Mouse (Mus musculus) ES-Bruce4 (cell line): Measurements from ENCODE around the gene Hist1h4i. TPM values are rescaled to one million over a fixed set of nuclear protein-coding genes. Genes with fewer than 3 reads are reported as not detected.
A peak's percentile ranks its signal among the peaks of the same experiment; 100 is the strongest.

Source experiments
- H3K27ac ChIP-seq: 2 replicates; pipeline ENCODE4 v1.5.1; 2012; ENCODE audit warnings: low read length, inconsistent platforms; ENCODE audit not compliant: insufficient read depth
- H3K27me3 ChIP-seq: 2 replicates; pipeline ENCODE4 v1.6.1; 2012; ENCODE audit warnings: mild to moderate bottlenecking, low read length, inconsistent platforms; ENCODE audit not compliant: control insufficient read depth, poor library complexity, insufficient read depth, severe bottlenecking
- H3K36me3 ChIP-seq: 2 replicates; pipeline ENCODE4 v1.6.1; 2012; ENCODE audit warnings: inconsistent platforms, mild to moderate bottlenecking, low read length, moderate library complexity; ENCODE audit not compliant: control insufficient read depth, poor library complexity, insufficient read depth, severe bottlenecking
- H3K4me1 ChIP-seq: one replicate; pipeline ENCODE4 v1.8.1; 2011; ENCODE audit warnings: low read length; ENCODE audit not compliant: control insufficient read depth, insufficient read depth
- H3K4me3 ChIP-seq: 2 replicates; pipeline ENCODE4 v1.5.1; 2011; ENCODE audit warnings: low read depth, mild to moderate bottlenecking, low read length
- H3K9ac ChIP-seq: 2 replicates; pipeline ENCODE4 v1.6.1; 2012; ENCODE audit warnings: low read depth, mild to moderate bottlenecking, inconsistent platforms; ENCODE audit not compliant: poor library complexity, severe bottlenecking
- H3K9me3 ChIP-seq: replicated peaks from 2 replicates; pipeline ENCODE4 v1.6.1; 2012; ENCODE audit warnings: mild to moderate bottlenecking, low read length, inconsistent platforms; ENCODE audit not compliant: control insufficient read depth, poor library complexity, insufficient read depth, severe bottlenecking
- CTCF ChIP-seq: IDR thresholded peaks from one replicate; pipeline ENCODE4 v1.8.1; 2011; ENCODE audit warnings: low read depth, low read length
- EP300 ChIP-seq: IDR thresholded peaks from 2 replicates; pipeline ENCODE4 v1.6.1; 2011; ENCODE audit warnings: low read depth, low read length; ENCODE audit not compliant: insufficient read depth
- POLR2A ChIP-seq: IDR thresholded peaks from one replicate; pipeline ENCODE4 v1.8.1; 2011; ENCODE audit warnings: low read length; ENCODE audit not compliant: insufficient read depth
- polyA plus RNA-seq: library from polyadenylated mRNA; stranded (reverse); fragments of >200 nt; gene quantifications from 2 replicates; pipeline ENCODE4 v1.2.4, GENCODE M21; 2011; ENCODE audit warnings: low read depth; ENCODE audit not compliant: missing spikeins, insufficient read depth, insufficient read length

The Hist1h4i gene
- polyA plus RNA-seq, 1 experiment = 6.5 TPM

GRCm38 (mm10) chr13:22026058-22027031 is 14.8 kb downstream of the Hist1h4i start:
- Histone ChIP-seq H3K4me3 (peak overlapping the region; percentile 68), H3K9me3 (no peaks in the 10 kb centered on the region), H3K4me1 (no peaks in the 10 kb centered on the region), H3K27me3 (no peaks in the 10 kb centered on the region), H3K27ac (no peak overlapping the region), H3K9ac (peak overlapping the region; percentile 46), H3K36me3 (no peaks in the 10 kb centered on the region)
- no peak for TF ChIP-seq CTCF
- no peak for TF ChIP-seq POLR2A
- no peak for TF ChIP-seq EP300

GRCm38 (mm10) chr13:22022241-22022640 is 18.9 kb downstream of the Hist1h4i start:
- Histone ChIP-seq H3K27me3 (no peaks in the 10 kb centered on the region), H3K27ac (no peak overlapping the region), H3K9ac (peak overlapping the region; percentile 89), H3K9me3 (no peaks in the 10 kb centered on the region), H3K4me3 (peak overlapping the region; percentile 86), H3K4me1 (no peaks in the 10 kb centered on the region), H3K36me3 (no peaks in the 10 kb centered on the region)
- TF ChIP-seq POLR2A (no peak), EP300 (no peak), CTCF (no peak)

GRCm38 (mm10) chr13:22021581-22021980 is 19.6 kb downstream of the Hist1h4i start:
- Histone ChIP-seq H3K27ac (no peak overlapping the region), H3K27me3 (no peaks in the 10 kb centered on the region), H3K9ac (peak overlapping the region; percentile 89), H3K36me3 (no peaks in the 10 kb centered on the region), H3K4me1 (no peaks in the 10 kb centered on the region), H3K4me3 (peak overlapping the region; percentile 86), H3K9me3 (no peaks in the 10 kb centered on the region)
- no peak for TF ChIP-seq CTCF
- TF ChIP-seq POLR2A = no peak
- no peak for TF ChIP-seq EP300

- no peaks in the 10 kb centered on the region for H3K4me1 ChIP-seq
- peak overlapping the region; percentile 89 for H3K9ac ChIP-seq
- no peaks in the 10 kb centered on the region for H3K27me3 ChIP-seq
- H3K36me3 ChIP-seq = no peaks in the 10 kb centered on the region
- peak overlapping the region; percentile 70 for H3K4me3 ChIP-seq
- no peaks in the 10 kb centered on the region for H3K9me3 ChIP-seq
- H3K27ac ChIP-seq = no peak overlapping the region
- no peak for TF ChIP-seq EP300
- TF ChIP-seq CTCF = no peak
- TF ChIP-seq POLR2A = no peak
These were observed 20.2 kb downstream of the Hist1h4i start for GRCm38 (mm10) chr13:22020901-22021339.

- no peak for TF ChIP-seq CTCF
- Histone ChIP-seq H3K4me1 (no peaks in the 10 kb centered on the region), H3K9ac (peak overlapping the region; percentile 61)
These were observed 21.0 kb downstream of the Hist1h4i start for GRCm38 (mm10) chr13:22019934-22020835.

More at GRCm38 (mm10) chr13:22019934-22020835, 21.0 kb downstream of the Hist1h4i start:
- Histone ChIP-seq H3K9me3 (no peaks in the 10 kb centered on the region), H3K27ac (no peak overlapping the region), H3K27me3 (no peaks in the 10 kb centered on the region), H3K36me3 (no peaks in the 10 kb centered on the region), H3K4me3 (peak overlapping the region; percentile 70)
